Comparison of ENCODE assay signal across 7 mouse cellular contexts in the genomic region with DNA sequence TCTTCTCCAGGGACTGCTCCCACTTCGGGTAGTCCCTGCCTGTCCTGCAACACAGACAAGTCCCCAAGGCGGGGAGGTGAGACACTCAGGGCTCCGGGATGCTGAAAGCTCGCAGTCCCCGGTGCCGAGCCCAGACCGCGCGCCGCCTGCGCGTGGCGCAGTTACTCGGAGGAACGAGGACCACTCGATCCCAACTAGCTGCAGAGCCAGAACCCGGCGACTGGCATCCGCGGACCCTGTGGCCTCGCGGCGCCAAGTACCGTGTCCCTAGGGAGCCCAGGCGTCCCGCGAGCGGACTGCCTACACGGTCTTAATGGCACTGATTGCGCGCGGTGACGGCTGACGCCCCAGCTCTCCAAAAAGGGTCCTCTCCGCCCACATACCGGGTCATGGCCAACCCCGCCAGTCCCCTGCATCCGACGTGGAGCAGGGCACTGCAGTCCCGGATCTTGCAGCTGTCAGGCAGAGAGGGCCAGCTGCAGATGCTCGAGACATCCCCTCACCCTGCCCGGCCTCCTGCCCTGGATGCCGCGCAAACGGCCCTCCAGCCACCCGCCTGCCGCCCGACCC. TPM values are rescaled to one million over a fixed set of nuclear protein-coding genes. Genes with fewer than 3 reads are reported as not detected.
A peak's percentile ranks its signal among the peaks of the same experiment; 100 is the strongest.
DNase-seq lines count a peak whose midpoint lies in the region; ATAC-seq lines count a peak whose summit lies in the region.

No protein-coding gene starts in this region.

- H3K9me3 ChIP-seq in forebrain, embryonic 16.5 days (ENCODE audit: control insufficient read depth, low read length) = no peaks in the 10 kb centered on the region
- no peaks in the 10 kb centered on the region for H3K9me3 ChIP-seq in lung, embryonic 16.5 days (ENCODE audit: control insufficient read depth, low read length)

- H3K4me3 ChIP-seq in forebrain, embryonic 16.5 days (replicated peaks; ENCODE audit: low read length) = peak overlapping the region; percentile 80
- H3K4me3 ChIP-seq in lung, embryonic 16.5 days (ENCODE audit: low read length) = peak overlapping the region; percentile 76

- peaks cover 11% of the 10 kb centered on the region for H3K4me1 ChIP-seq in forebrain, embryonic 16.5 days (replicated peaks; ENCODE audit: control insufficient read depth, insufficient read depth, low read length)
- peaks cover 15% of the 10 kb centered on the region for H3K4me1 ChIP-seq in lung, embryonic 16.5 days (replicated peaks; ENCODE audit: control insufficient read depth, insufficient read depth, low read length)

- H3K27me3 ChIP-seq in forebrain, embryonic 16.5 days (replicated peaks; ENCODE audit: control insufficient read depth, insufficient read depth, low read length) = no peaks in the 10 kb centered on the region
- peaks cover 5% of the 10 kb centered on the region; the same call in 1 of the 2 replicates for H3K27me3 ChIP-seq in lung, embryonic 16.5 days (ENCODE audit: control insufficient read depth, insufficient read depth, low read depth, low read length)

- DNase-seq in MN1 (ENCODE audit: low spot score) = peak; percentile 19
- DNase-seq in adrenal gland, postnatal 10 days = peak; percentile 67
- peak; percentile 71 to 78 for DNase-seq in heart, postnatal 14 days
- peak; percentile 58 to 67 for DNase-seq in layer of hippocampus, postnatal 36 days
- DNase-seq in retina, postnatal 1 day = peak; percentile 77

- intact Hi-C loops in heart, postnatal 14 days (cut with DNase I) = loop anchor here (5.0 kb wide), 2 partner anchors 71 to 91 kb away; no protein-coding TSS in a partner anchor

- WGBS in forebrain, embryonic 16.5 days = under 1% methylated on average over 48 of the region's 48 CpGs
- under 1% methylated on average over 48 of the region's 48 CpGs for WGBS in lung, embryonic 16.5 days

- H3K27ac ChIP-seq in forebrain, embryonic 16.5 days (ENCODE audit: low read length) = peak overlapping the region; percentile 45
- H3K27ac ChIP-seq in lung, embryonic 16.5 days (ENCODE audit: low read length) = peak overlapping the region; percentile 92

- H3K36me3 ChIP-seq in forebrain, embryonic 16.5 days (ENCODE audit: control insufficient read depth, insufficient read depth) = peaks cover 2% of the 10 kb centered on the region; the same call in 1 of the 2 replicates
- H3K36me3 ChIP-seq in lung, embryonic 16.5 days (ENCODE audit: control insufficient read depth, insufficient read depth, low read length) = 0 out of 2 replicates have a peak, but pooled peaks cover 2% of the 10 kb centered on the region

- H3K4me2 ChIP-seq in forebrain, embryonic 16.5 days (ENCODE audit: low read length) = peak overlapping the region; percentile 100
- H3K4me2 ChIP-seq in lung, embryonic 16.5 days (ENCODE audit: low read depth, low read length) = peak overlapping the region; percentile 92

- peak; percentile 84 for ATAC-seq in forebrain, embryonic 16.5 days
- ATAC-seq in lung, embryonic 16.5 days (ENCODE audit: low read depth) = peak; percentile 75

- peak overlapping the region; percentile 79 for H3K9ac ChIP-seq in forebrain, embryonic 16.5 days (replicated peaks; ENCODE audit: low read depth, low read length)
- peak overlapping the region; percentile 83 for H3K9ac ChIP-seq in lung, embryonic 16.5 days (ENCODE audit: low read length)

RNA-seq across cellular contexts. Expression of gene Gm9913, which starts 0.9 kb away (rescaled TPM):
- under 1 TPM in 1 of 2 experiments, not detected in 1; 0.36 TPM for total RNA-seq in adrenal gland, postnatal 10 days (2021)
- polyA plus RNA-seq in forebrain, embryonic 16.5 days (2015; fragmentation: Nextera tagmentation; extraction: Ambion mirVana) = 0.35 TPM in 1 of 2 replicates, not detected in the other
- under 1 TPM; 0.22 TPM for total RNA-seq in heart, postnatal 14 days (2021)
- under 1 TPM; 0.27 to 0.56 TPM for total RNA-seq in layer of hippocampus, postnatal 36 days (2021)
- 0.34 and 0.35 TPM in 2 replicates for polyA plus RNA-seq in lung, embryonic 16.5 days (2015; fragmentation: Nextera tagmentation; extraction: Ambion mirVana)

RNA-seq across cellular contexts. Expression of gene Fbn1, which starts 2.0 kb away (rescaled TPM):
- 100 to 1,000 TPM; 121 to 127 TPM for total RNA-seq in adrenal gland, postnatal 10 days (2021)
- polyA plus RNA-seq in forebrain, embryonic 16.5 days (2015; fragmentation: Nextera tagmentation; extraction: Ambion mirVana) = 2.1 and 2.5 TPM in 2 replicates
- 100 to 1,000 TPM; 163 TPM for total RNA-seq in heart, postnatal 14 days (2021)
- total RNA-seq in layer of hippocampus, postnatal 36 days (2021) = 10 to 100 TPM in 1 of 2 experiments, 1 to 10 TPM in 1; 7.6 to 10.4 TPM
- polyA plus RNA-seq in lung, embryonic 16.5 days (2015; fragmentation: Nextera tagmentation; extraction: Ambion mirVana) = 32.8 and 35.1 TPM in 2 replicates

Comparison
In these comparisons a context has a peak if more than half of its experiments do, and no peak if none do; other contexts are left out.
1. Peak in every context shown above with its lines: DNase-seq, ATAC-seq, H3K4me3 ChIP-seq and H3K27ac ChIP-seq.
2. DNase-seq: peak in every context shown above with its lines; median percentile 77 in retina, postnatal 1 day; 74 in heart, postnatal 14 days; 67 in adrenal gland, postnatal 10 days; 62 in layer of hippocampus, postnatal 36 days; 19 in MN1.
3. RNA of gene Fbn1, which starts 2.0 kb away (total RNA-seq): 163 TPM in heart, postnatal 14 days and 121 to 127 TPM in adrenal gland, postnatal 10 days; 7.6 to 10.4 TPM in layer of hippocampus, postnatal 36 days; every median in the first group is over 10 times any median in the second.